Mouse (Mus musculus) MEL (cell line): ENCODE results near the gene Tymp.
A peak's percentile ranks its signal among the peaks of the same experiment; 100 is the strongest.

Experiments
- BHLHE40 ChIP-seq: IDR thresholded peaks from 2 replicates; pipeline ENCODE4 v1.6.1; 2012; ENCODE audit warnings: low read depth, mild to moderate bottlenecking, inconsistent platforms, low read length, improper control_type of control experiment, borderline replicate concordance
- GATA1 ChIP-seq: IDR thresholded peaks from 2 replicates; pipeline ENCODE4 v1.6.1; 2011; ENCODE audit warnings: low read depth, low read length, improper control_type of control experiment
- SMC3 ChIP-seq: IDR thresholded peaks from 2 replicates; pipeline ENCODE4 v1.6.1; 2011; ENCODE audit warnings: low read depth, low read length, improper control_type of control experiment
- ZNF384 ChIP-seq: IDR thresholded peaks from 2 replicates; pipeline ENCODE4 v1.6.1; 2012; ENCODE audit warnings: low read depth, mild to moderate bottlenecking, inconsistent platforms, low read length, improper control_type of control experiment

DNA sequence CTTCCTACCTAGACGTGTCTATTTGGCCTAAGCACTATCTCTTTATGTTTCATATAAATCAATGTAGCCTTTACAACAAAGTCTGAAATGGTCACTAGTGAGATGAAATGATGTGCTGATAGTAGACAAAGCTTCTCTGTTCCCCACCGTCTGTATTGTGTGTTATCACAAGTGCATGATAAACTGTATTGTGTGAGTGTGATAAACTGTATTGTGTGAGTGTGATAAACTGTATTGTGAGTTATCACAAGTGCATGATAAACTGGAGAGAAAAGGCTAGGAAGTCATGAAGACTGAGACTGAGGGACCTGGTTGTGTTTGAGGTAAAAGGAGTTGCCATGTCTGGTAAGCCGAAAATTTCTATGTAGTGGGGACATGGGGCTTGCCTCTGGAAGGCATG lies 18.1 kb downstream of the Tymp start:
- TF ChIP-seq GATA1: peak; percentile 82
- no peak for TF ChIP-seq SMC3
- TF ChIP-seq BHLHE40: no peak
- no peak for TF ChIP-seq ZNF384
